In the genomic region with DNA sequence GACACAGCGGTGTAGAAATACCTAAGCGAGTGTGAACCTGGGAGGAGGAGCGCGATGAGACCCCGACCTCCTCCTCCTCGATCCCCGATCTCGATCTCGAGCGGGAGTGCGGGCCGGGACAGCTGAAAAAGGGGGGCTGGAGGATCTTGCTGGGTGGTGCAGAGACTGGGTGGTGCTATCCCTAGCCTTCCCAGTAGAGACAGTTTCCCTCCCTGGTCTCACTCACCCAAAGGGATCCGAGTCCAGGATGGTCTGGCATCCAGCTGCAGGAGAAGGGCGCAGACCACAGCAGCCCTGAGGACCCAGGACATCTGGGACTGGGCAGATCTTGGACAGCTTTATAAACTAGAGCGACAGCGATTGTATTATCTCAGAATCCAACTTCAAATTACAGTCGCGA, we compare ENCODE assay signal across 12 mouse cellular contexts. TPM values are rescaled to one million over a fixed set of nuclear protein-coding genes. Genes with fewer than 3 reads are reported as not detected.
DNase-seq lines count a peak whose midpoint lies in the region; ATAC-seq lines count a peak whose summit lies in the region.
"Not testable (repeated sequence)": the region's sequence is repeated elsewhere in the genome, so short reads cannot be mapped to it uniquely, and the experiment has no call there.
"Had no signal": no experiment of that assay in that cellular context is flagged by ENCODE, and none has a peak within 500 bp of the region (broad histone marks: within the 10 kb centered on the region; RNA-seq: fewer than 3 reads in every experiment).

No protein-coding gene starts in this region.

- not testable (repeated sequence) for H3K36me3 ChIP-seq in forebrain, embryonic 11.5 days (ENCODE audit: control insufficient read depth, insufficient read depth, low read length); heart, embryonic 12.5 days; intestine, embryonic 15.5 days; liver, embryonic 11.5 days (ENCODE audit: control insufficient read depth, insufficient read depth, low read length); neural tube, embryonic 15.5 days
- H3K36me3 ChIP-seq in macrophage (ENCODE audit: inconsistent target): peaks cover 13% of the 10 kb centered on the region; the same call in 1 of the 2 replicates

- not testable (repeated sequence) for H3K9ac ChIP-seq in forebrain, embryonic 11.5 days (ENCODE audit: low read length); heart, embryonic 12.5 days; intestine, embryonic 15.5 days; liver, embryonic 11.5 days (ENCODE audit: low read depth, low read length); neural tube, embryonic 15.5 days (replicated peaks)

- DNase-seq in R1 (ENCODE audit: low read depth, low spot score): peak; percentile 2
- peak; percentile 17 for DNase-seq in forebrain, embryonic 11.5 days (ENCODE audit: low spot score)
- DNase-seq in liver, embryonic 11.5 days (ENCODE audit: low spot score): not testable (repeated sequence)
- peak; percentile 47 for DNase-seq in thymus, postnatal 4 days

- ATAC-seq in forebrain, embryonic 11.5 days (replicated peaks; ENCODE audit: low FRiP score): not testable (repeated sequence)
- 0 out of 2 replicates have a peak, but pooled peaks have one; percentile 48 for ATAC-seq in heart, embryonic 12.5 days (ENCODE audit: insufficient number of reproducible peaks, low FRiP score)
- ATAC-seq in intestine, embryonic 15.5 days: peak; percentile 53; the same call in 1 of the 2 replicates
- 0 out of 2 replicates have a peak, but pooled peaks have one; percentile 18 for ATAC-seq in liver, embryonic 11.5 days (replicated peaks; ENCODE audit: low FRiP score)
- peak; percentile 45; the same call in 1 of the 2 replicates for ATAC-seq in neural tube, embryonic 15.5 days (ENCODE audit: low FRiP score)

- not testable (repeated sequence) for H3K9me3 ChIP-seq in forebrain, embryonic 11.5 days (ENCODE audit: control insufficient read depth, low read length); heart, embryonic 12.5 days (replicated peaks); intestine, embryonic 15.5 days; liver, embryonic 11.5 days (ENCODE audit: control insufficient read depth, low read length); neural tube, embryonic 15.5 days (replicated peaks)

- H3K27me3 ChIP-seq in forebrain, embryonic 11.5 days (ENCODE audit: control insufficient read depth, insufficient read depth, low read length): not testable (repeated sequence)
- H3K27me3 ChIP-seq in heart, embryonic 12.5 days (replicated peaks): peaks cover 62% of the 10 kb centered on the region
- peaks cover 14% of the 10 kb centered on the region for H3K27me3 ChIP-seq in intestine, embryonic 15.5 days (replicated peaks)
- H3K27me3 ChIP-seq in liver, embryonic 11.5 days (replicated peaks; ENCODE audit: control insufficient read depth, insufficient read depth, low read length): peaks cover 31% of the 10 kb centered on the region
- peaks cover 31% of the 10 kb centered on the region for H3K27me3 ChIP-seq in neural tube, embryonic 15.5 days (replicated peaks)

- not testable (repeated sequence) for H3K4me1 ChIP-seq in forebrain, embryonic 11.5 days (replicated peaks; ENCODE audit: control insufficient read depth, insufficient read depth, low read length); heart, embryonic 12.5 days (replicated peaks); intestine, embryonic 15.5 days (replicated peaks); liver, embryonic 11.5 days (replicated peaks; ENCODE audit: control insufficient read depth, insufficient read depth, low read length); neural tube, embryonic 15.5 days

- H3K27ac ChIP-seq in forebrain, embryonic 11.5 days (ENCODE audit: low read depth, low read length); heart, embryonic 12.5 days (ENCODE audit: poor library complexity, severe bottlenecking); intestine, embryonic 15.5 days; liver, embryonic 11.5 days (ENCODE audit: low read depth, low read length); macrophage; neural tube, embryonic 15.5 days (replicated peaks): not testable (repeated sequence)

- 16% methylated on average over 18 of the region's 18 CpGs for WGBS in forebrain, embryonic 11.5 days
- WGBS in heart, embryonic 12.5 days: 18% methylated on average over 18 of the region's 18 CpGs
- 24% methylated on average over 18 of the region's 18 CpGs for whole genome bisulfite sequencing in intestine, embryonic 15.5 days
- 22% methylated on average over 18 of the region's 18 CpGs for WGBS in liver, embryonic 11.5 days
- 21% methylated on average over 13 of the region's 18 CpGs for WGBS in macrophage (ENCODE audit: missing documents)
- WGBS in neural tube, embryonic 15.5 days: 23% methylated on average over 18 of the region's 18 CpGs

- peaks cover 44% of the 10 kb centered on the region for H3K79me2 ChIP-seq in macrophage (ENCODE audit: inconsistent target)

- not testable (repeated sequence) for H3K4me3 ChIP-seq in forebrain, embryonic 11.5 days (ENCODE audit: low read depth, low read length); liver, embryonic 11.5 days (ENCODE audit: low read depth, low read length); neural tube, embryonic 15.5 days (replicated peaks)
- H3K4me3 ChIP-seq in heart, embryonic 12.5 days: peak overlapping the region; percentile 29
- 0 out of 2 replicates have a peak overlapping the region, but pooled peaks have one; percentile 1 for H3K4me3 ChIP-seq in intestine, embryonic 15.5 days (replicated peaks)
- peak overlapping the region; percentile 72 for H3K4me3 ChIP-seq in macrophage (ENCODE audit: inconsistent target)

- H3K4me2 ChIP-seq in forebrain, embryonic 11.5 days (ENCODE audit: low read depth, low read length, severe bottlenecking): not testable (repeated sequence)
- peak overlapping the region; percentile 52 for H3K4me2 ChIP-seq in heart, embryonic 12.5 days
- peak overlapping the region; percentile 50 for H3K4me2 ChIP-seq in intestine, embryonic 15.5 days (replicated peaks)
- H3K4me2 ChIP-seq in liver, embryonic 11.5 days: peak overlapping the region; percentile 39; the same call in 1 of the 2 replicates
- H3K4me2 ChIP-seq in neural tube, embryonic 15.5 days: peak overlapping the region; percentile 47

RNA-seq across cellular contexts. Expression of a gene that starts 0.6 kb away (rescaled TPM):
- polyA plus RNA-seq in forebrain, embryonic 11.5 days (2014; fragmentation: Nextera tagmentation; extraction: Ambion mirVana): not detected in 2 replicates
- polyA plus RNA-seq in heart, embryonic 12.5 days (2016; fragmentation: Nextera tagmentation; extraction: Ambion mirVana): not detected in 2 replicates
- polyA plus RNA-seq in intestine, embryonic 15.5 days (2015; fragmentation: Nextera tagmentation; extraction: Ambion mirVana): 0.11 TPM in 2 replicates
- polyA plus RNA-seq in liver, embryonic 11.5 days (2014; fragmentation: Nextera tagmentation; extraction: Ambion mirVana): not detected in 2 replicates
- 100 to 1,000 TPM in 1 of 26 experiments, 10 to 100 TPM in 21, 1 to 10 TPM in 4; 8.5 to 105 (median 39.0) TPM for total RNA-seq in macrophage (2018; cell fraction: chromatin; rRNA removed)
- total RNA-seq in macrophage (2018; cell fraction: cytosol; rRNA removed): 1 to 10 TPM in 11 of 26 experiments, under 1 TPM in 15; 0.23 to 4.8 (median 0.86) TPM
- total RNA-seq in macrophage (2018; cell fraction: nucleus; rRNA removed): 10 to 100 TPM in 22 of 26 experiments, 1 to 10 TPM in 4; 8.2 to 67.4 (median 19.8) TPM
- 0.22 to 0.67 TPM in 2 of 3 replicates, not detected in the other for polyA plus RNA-seq in macrophage (2018)
- not detected in 2 replicates for polyA plus RNA-seq in neural tube, embryonic 15.5 days (2015; fragmentation: Nextera tagmentation; extraction: Ambion mirVana)
- total RNA-seq: gastrocnemius, postnatal 14 days; left cerebral cortex, postnatal 36 days had no signal

RNA-seq across cellular contexts. Expression of a gene that starts 8.4 kb away (rescaled TPM):
- polyA plus RNA-seq in forebrain, embryonic 11.5 days (2014; fragmentation: Nextera tagmentation; extraction: Ambion mirVana): not detected in 2 replicates
- not detected in 2 replicates for polyA plus RNA-seq in heart, embryonic 12.5 days (2016; fragmentation: Nextera tagmentation; extraction: Ambion mirVana)
- 1.4 and 1.5 TPM in 2 replicates for polyA plus RNA-seq in intestine, embryonic 15.5 days (2015; fragmentation: Nextera tagmentation; extraction: Ambion mirVana)
- not detected in 2 replicates for polyA plus RNA-seq in liver, embryonic 11.5 days (2014; fragmentation: Nextera tagmentation; extraction: Ambion mirVana)
- not detected for total RNA-seq in macrophage (2018; cell fraction: chromatin; rRNA removed)
- not detected for total RNA-seq in macrophage (2018; cell fraction: cytosol; rRNA removed)
- not detected for total RNA-seq in macrophage (2018; cell fraction: nucleus; rRNA removed)
- polyA plus RNA-seq in macrophage (2018): not detected in 3 replicates
- not detected in 2 replicates for polyA plus RNA-seq in neural tube, embryonic 15.5 days (2015; fragmentation: Nextera tagmentation; extraction: Ambion mirVana)
- total RNA-seq: adrenal gland, postnatal 14 days; gastrocnemius, postnatal 14 days; heart, postnatal 36 days; left cerebral cortex, postnatal 36 days had no signal

RNA-seq across cellular contexts. Expression of a gene that starts 47.5 kb away (rescaled TPM):
- polyA plus RNA-seq in forebrain, embryonic 11.5 days (2014; fragmentation: Nextera tagmentation; extraction: Ambion mirVana): not detected in 2 replicates
- 0.18 TPM in 1 of 2 replicates, not detected in the other for polyA plus RNA-seq in heart, embryonic 12.5 days (2016; fragmentation: Nextera tagmentation; extraction: Ambion mirVana)
- 1.2 and 2.2 TPM in 2 replicates for polyA plus RNA-seq in intestine, embryonic 15.5 days (2015; fragmentation: Nextera tagmentation; extraction: Ambion mirVana)
- polyA plus RNA-seq in liver, embryonic 11.5 days (2014; fragmentation: Nextera tagmentation; extraction: Ambion mirVana): 0.25 and 0.31 TPM in 2 replicates
- not detected for total RNA-seq in macrophage (2018; cell fraction: chromatin; rRNA removed)
- total RNA-seq in macrophage (2018; cell fraction: cytosol; rRNA removed): not detected
- total RNA-seq in macrophage (2018; cell fraction: nucleus; rRNA removed): 1 to 10 TPM in 1 of 26 experiments, not detected in 25; 1.0 TPM
- not detected in 3 replicates for polyA plus RNA-seq in macrophage (2018)
- not detected in 2 replicates for polyA plus RNA-seq in neural tube, embryonic 15.5 days (2015; fragmentation: Nextera tagmentation; extraction: Ambion mirVana)
- total RNA-seq: adrenal gland, postnatal 14 days; gastrocnemius, postnatal 14 days; heart, postnatal 36 days; left cerebral cortex, postnatal 36 days had no signal
